In genomic region chr7:68744616-68745015, GRCm38 (mm10) we compare ENCODE assay signal across 18 mouse cellular contexts. TPM values are rescaled to one million over a fixed set of nuclear protein-coding genes. Genes with fewer than 3 reads are reported as not detected.
DNase-seq lines count a peak whose midpoint lies in the region; ATAC-seq lines count a peak whose summit lies in the region.
"Had no signal": no experiment of that assay in that cellular context is flagged by ENCODE, and none has a peak within 500 bp of the region (broad histone marks: within the 10 kb centered on the region; RNA-seq: fewer than 3 reads in every experiment).

No protein-coding gene starts in this region.

- no peak overlapping the region for H3K4me2 ChIP-seq in neural tube, embryonic 13.5 days
- H3K4me2 ChIP-seq in neural tube, embryonic 15.5 days, result no peak overlapping the region
- H3K4me2 ChIP-seq: heart, embryonic 12.5 days; hindbrain, embryonic 15.5 days had no signal

- ATAC-seq in neural tube, embryonic 13.5 days (ENCODE audit: low read depth), result no peak
- ATAC-seq in neural tube, embryonic 15.5 days (ENCODE audit: low FRiP score), result no peak

- peaks cover 49% of the 10 kb centered on the region for H3K36me3 ChIP-seq in neural tube, embryonic 13.5 days
- H3K36me3 ChIP-seq in neural tube, embryonic 15.5 days, result peaks cover 47% of the 10 kb centered on the region

- WGBS in neural tube, embryonic 13.5 days, result 78% methylated on average over 9 of the region's 9 CpGs
- WGBS in neural tube, embryonic 15.5 days, result 76% methylated on average over 9 of the region's 9 CpGs

- no peaks in the 10 kb centered on the region for H3K9me3 ChIP-seq in neural tube, embryonic 13.5 days
- no peaks in the 10 kb centered on the region for H3K9me3 ChIP-seq in neural tube, embryonic 15.5 days (replicated peaks)
- H3K9me3 ChIP-seq: embryonic facial prominence, embryonic 10.5 days; heart, embryonic 12.5 days; hindbrain, embryonic 10.5 days; hindbrain, embryonic 15.5 days had no signal

- H3K9ac ChIP-seq in neural tube, embryonic 13.5 days, result no peak overlapping the region
- H3K9ac ChIP-seq in neural tube, embryonic 15.5 days (replicated peaks), result no peak overlapping the region
- H3K9ac ChIP-seq: heart, embryonic 12.5 days; hindbrain, embryonic 15.5 days had no signal

- DNase-seq in layer of hippocampus, adult 11-12 months (ENCODE audit: low spot score), result peak; percentile 43
- DNase-seq in layer of hippocampus, postnatal 25 days (ENCODE audit: extremely low spot score in 1 of 2, low spot score in 1 of 2), result no peak
- peak; percentile 26 to 28 for DNase-seq in layer of hippocampus, postnatal 36 days
- no peak for DNase-seq in thymus, postnatal 14 days
- DNase-seq in gastrocnemius, postnatal 14 days, result no peak
- DNase-seq: adrenal gland, adult 2 months; adrenal gland, postnatal 25 days; cerebellum, adult 18-20 months; cerebellum, adult 9-11 months; cerebellum, postnatal 36 days; gastrocnemius, postnatal 25 days had no signal

- no peak overlapping the region for H3K4me3 ChIP-seq in neural tube, embryonic 13.5 days
- no peak overlapping the region for H3K4me3 ChIP-seq in neural tube, embryonic 15.5 days (replicated peaks)
- no peak overlapping the region for H3K4me3 ChIP-seq in brown adipose tissue, adult 24 weeks (ENCODE audit: insufficient read depth, low read depth, low read length)
- H3K4me3 ChIP-seq: embryonic facial prominence, embryonic 10.5 days; heart, embryonic 12.5 days; hindbrain, embryonic 10.5 days; hindbrain, embryonic 15.5 days had no signal

- H3K27ac ChIP-seq in neural tube, embryonic 13.5 days (replicated peaks), result peak overlapping the region; percentile 49; the same call in 1 of the 2 replicates
- H3K27ac ChIP-seq in neural tube, embryonic 15.5 days (replicated peaks), result no peak overlapping the region
- peak overlapping the region; percentile 33 for H3K27ac ChIP-seq in brown adipose tissue, adult 24 weeks (replicated peaks; ENCODE audit: low read depth, low read length)
- H3K27ac ChIP-seq: embryonic facial prominence, embryonic 10.5 days; hindbrain, embryonic 10.5 days; hindbrain, embryonic 15.5 days had no signal

- H3K27me3 ChIP-seq in neural tube, embryonic 13.5 days, result no peaks in the 10 kb centered on the region
- H3K27me3 ChIP-seq in neural tube, embryonic 15.5 days (replicated peaks), result no peaks in the 10 kb centered on the region
- H3K27me3 ChIP-seq: heart, embryonic 12.5 days; hindbrain, embryonic 15.5 days had no signal

- intact Hi-C loops in gastrocnemius, postnatal 14 days (cut with DNase I; ENCODE audit: low total_unique reads), result loop anchor here (10.0 kb wide), 1 partner anchor 80 kb away; no protein-coding TSS in a partner anchor

- peaks cover 37% of the 10 kb centered on the region for H3K4me1 ChIP-seq in neural tube, embryonic 13.5 days (replicated peaks)
- peaks cover 32% of the 10 kb centered on the region for H3K4me1 ChIP-seq in neural tube, embryonic 15.5 days
- H3K4me1 ChIP-seq in brown adipose tissue, adult 24 weeks (ENCODE audit: control insufficient read depth, insufficient read depth, insufficient read length, low read length), result peaks cover 5% of the 10 kb centered on the region; the same call in 1 of the 2 replicates

RNA-seq across cellular contexts. Expression of gene Arrdc4, which starts 4.4 kb away (rescaled TPM):
- 10 to 100 TPM; 13.3 to 13.6 TPM for total RNA-seq in layer of hippocampus, postnatal 25 days (2021)
- polyA plus RNA-seq in neural tube, embryonic 13.5 days (2015; fragmentation: Nextera tagmentation; extraction: Ambion mirVana), result 28.1 and 29.6 TPM in 2 replicates
- 25.0 and 28.1 TPM in 2 replicates for polyA plus RNA-seq in neural tube, embryonic 15.5 days (2015; fragmentation: Nextera tagmentation; extraction: Ambion mirVana)
- 6.5 and 10.9 TPM in 2 replicates for polyA plus RNA-seq in brown adipose tissue, adult 24 weeks (2012; ENCODE audit: insufficient read depth, insufficient read length, missing spikeins)
- total RNA-seq in layer of hippocampus, postnatal 36 days (2021), result 10 to 100 TPM; 13.6 to 14.6 TPM
- total RNA-seq in gastrocnemius, postnatal 14 days (2021), result 1 to 10 TPM; 6.7 to 6.8 TPM

Comparison
In these comparisons a context has a peak if more than half of its experiments do, and no peak if none do; other contexts are left out.
1. DNase-seq: peak in layer of hippocampus, adult 11-12 months (single experiment) and layer of hippocampus, postnatal 36 days (2 of 2); none in layer of hippocampus, postnatal 25 days (0 of 2), thymus, postnatal 14 days (single experiment) and gastrocnemius, postnatal 14 days (single experiment).